Comparison of ENCODE assay signal across 8 mouse cellular contexts in genomic region chr9:44417156-44417891, GRCm38 (mm10). TPM values are rescaled to one million over a fixed set of nuclear protein-coding genes. Genes with fewer than 3 reads are reported as not detected.
DNase-seq lines count a peak whose midpoint lies in the region; ATAC-seq and TF ChIP-seq lines count a peak whose summit lies in the region.

No protein-coding gene starts in this region.

- H3K4me2 ChIP-seq in lung, embryonic 14.5 days = peak overlapping the region; percentile 93
- H3K4me2 ChIP-seq in embryonic facial prominence, embryonic 14.5 days (ENCODE audit: low read depth, low read length) = peak overlapping the region; percentile 86
- peak overlapping the region; percentile 89 for H3K4me2 ChIP-seq in myocyte (ENCODE audit: low read depth)

- peaks cover 7% of the 10 kb centered on the region for H3K79me2 ChIP-seq in myocyte (ENCODE audit: control insufficient read depth, insufficient read depth)

- H3K9ac ChIP-seq in lung, embryonic 14.5 days = peak overlapping the region; percentile 77
- H3K9ac ChIP-seq in embryonic facial prominence, embryonic 14.5 days (ENCODE audit: low read depth, low read length) = peak overlapping the region; percentile 83

- TF ChIP-seq CTCF in lung, embryonic 14.5 days (IDR thresholded peaks at IDR 0.05; ENCODE audit: low read depth) = no peak

- peak overlapping the region; percentile 73; the same call in 1 of the 2 replicates for H3K27ac ChIP-seq in lung, embryonic 14.5 days (ENCODE audit: low read depth)
- peak overlapping the region; percentile 84; the same call in 1 of the 2 replicates for H3K27ac ChIP-seq in embryonic facial prominence, embryonic 14.5 days (replicated peaks; ENCODE audit: low read depth, low read length)

- 7% methylated on average over 26 of the region's 26 CpGs for WGBS in lung, embryonic 14.5 days
- WGBS in embryonic facial prominence, embryonic 14.5 days = 8% methylated on average over 26 of the region's 26 CpGs

- peaks cover 7% of the 10 kb centered on the region; the same call in 1 of the 2 replicates for H3K4me1 ChIP-seq in lung, embryonic 14.5 days (ENCODE audit: insufficient read depth)
- peaks cover 4% of the 10 kb centered on the region; the same call in 1 of the 2 replicates for H3K4me1 ChIP-seq in embryonic facial prominence, embryonic 14.5 days (ENCODE audit: control insufficient read depth, insufficient read depth, low read length)

- intact Hi-C loops in left cerebral cortex, postnatal 10 days (cut with DNase I) = no loop called here

- no peak for TF ChIP-seq POLR2A in myocyte (IDR thresholded peaks at IDR 0.05; ENCODE audit: insufficient read length, low read depth)

- peaks cover 24% of the 10 kb centered on the region for H3K36me3 ChIP-seq in lung, embryonic 14.5 days (ENCODE audit: insufficient read depth)
- peaks cover 26% of the 10 kb centered on the region for H3K36me3 ChIP-seq in embryonic facial prominence, embryonic 14.5 days (ENCODE audit: control insufficient read depth, insufficient read depth, low read length)
- peaks cover 14% of the 10 kb centered on the region for H3K36me3 ChIP-seq in myocyte (ENCODE audit: control insufficient read depth, insufficient read depth)

- peak overlapping the region; percentile 79 for H3K4me3 ChIP-seq in lung, embryonic 14.5 days (ENCODE audit: low read depth, low read length)
- peak overlapping the region; percentile 84 for H3K4me3 ChIP-seq in embryonic facial prominence, embryonic 14.5 days (ENCODE audit: low read depth, low read length)
- H3K4me3 ChIP-seq in myocyte = peak overlapping the region; percentile 83

- no peaks in the 10 kb centered on the region for H3K9me3 ChIP-seq in lung, embryonic 14.5 days (ENCODE audit: low read depth, low read length)
- H3K9me3 ChIP-seq in embryonic facial prominence, embryonic 14.5 days (ENCODE audit: control insufficient read depth, low read length) = 0 out of 2 replicates have a peak, but pooled peaks cover 3% of the 10 kb centered on the region

- ATAC-seq in lung, embryonic 14.5 days (ENCODE audit: insufficient read depth) = peak; percentile 67; the same call in 1 of the 2 replicates
- peak; percentile 53 for ATAC-seq in embryonic facial prominence, embryonic 14.5 days (ENCODE audit: low read depth)

- peak overlapping the region; percentile 21 for H3ac ChIP-seq in myocyte (ENCODE audit: control insufficient read depth, insufficient read length)

- H3K27me3 ChIP-seq in lung, embryonic 14.5 days (ENCODE audit: insufficient read depth, low read length) = no peaks in the 10 kb centered on the region
- no peaks in the 10 kb centered on the region for H3K27me3 ChIP-seq in embryonic facial prominence, embryonic 14.5 days (replicated peaks; ENCODE audit: control insufficient read depth, insufficient read depth, low read length)
- H3K27me3 ChIP-seq in myocyte (ENCODE audit: control insufficient read depth, insufficient read depth, insufficient read length) = no peaks in the 10 kb centered on the region

- DNase-seq in lung, embryonic 14.5 days = no peak
- no peak for DNase-seq in lung, postnatal 4 days
- DNase-seq in embryonic facial prominence, embryonic 14.5 days (ENCODE audit: low spot score) = no peak
- DNase-seq in induced T-regulatory cell, adult 2 months (ENCODE audit: low read depth) = peak; percentile 59
- DNase-seq in urinary bladder, postnatal 14 days (ENCODE audit: low spot score) = no peak
- DNase-seq in natural killer cell, adult 2 months (ENCODE audit: low spot score in 2 of 2) = no peak
- no peak for DNase-seq in left cerebral cortex, postnatal 10 days (ENCODE audit: extremely low spot score in 1 of 2, low spot score in 2 of 2)

TF ChIP-seq in myocyte, 11 proteins besides CTCF, POLR2A, EP300 and RAD21:
- no peak for TF ChIP-seq MYOD1 (IDR thresholded peaks at IDR 0.05; ENCODE audit: control insufficient read depth in 1 of 3, insufficient read length in 2 of 3, low read depth in 2 of 3)
- no peak for TF ChIP-seq TCF12 (IDR thresholded peaks at IDR 0.05; ENCODE audit: insufficient read depth, poor library complexity, severe bottlenecking)
- TF ChIP-seq CEBPB (IDR thresholded peaks at IDR 0.05; ENCODE audit: insufficient read depth, poor library complexity, severe bottlenecking) = no peak
- TF ChIP-seq REST (IDR thresholded peaks at IDR 0.05; ENCODE audit: insufficient read depth, insufficient read length) = no peak
- no peak for TF ChIP-seq TCF3 (IDR thresholded peaks at IDR 0.05; ENCODE audit: insufficient read length, low read depth)
- no peak for TF ChIP-seq E2F4 (IDR thresholded peaks at IDR 0.05; ENCODE audit: insufficient read depth)
- TF ChIP-seq SRF (IDR thresholded peaks at IDR 0.05; ENCODE audit: control insufficient read depth, insufficient read length, low read depth) = no peak
- TF ChIP-seq USF1 (IDR thresholded peaks at IDR 0.05; ENCODE audit: low read depth) = no peak
- no peak for TF ChIP-seq POLR2AphosphoS2 (IDR thresholded peaks at IDR 0.05; ENCODE audit: insufficient read length, low read depth)
- TF ChIP-seq MYOG (IDR thresholded peaks at IDR 0.05; ENCODE audit: control insufficient read depth in 1 of 3, insufficient read depth in 1 of 3, insufficient read length in 2 of 3, low read depth in 2 of 3) = no peak
- TF ChIP-seq MAX (IDR thresholded peaks at IDR 0.05; ENCODE audit: low read depth) = no peak

RNA-seq across cellular contexts. Expression of gene Ccdc84, which starts 1.0 kb away (rescaled TPM):
- polyA plus RNA-seq in lung, embryonic 14.5 days (2014; fragmentation: Nextera tagmentation; extraction: Ambion mirVana) = 24.4 and 27.7 TPM in 2 replicates
- 19.4 and 23.6 TPM in 2 replicates for polyA plus RNA-seq in embryonic facial prominence, embryonic 14.5 days (2014; fragmentation: Nextera tagmentation; extraction: Ambion mirVana)
- 15.6 TPM for polyA plus RNA-seq in myocyte (2012; fragmentation: generic; extraction: Trizol)
- total RNA-seq in left cerebral cortex, postnatal 10 days (2021) = 10 to 100 TPM; 16.1 to 19.9 TPM

RNA-seq across cellular contexts. Expression of gene Trappc4, which starts 9.9 kb away (rescaled TPM):
- 116 and 121 TPM in 2 replicates for polyA plus RNA-seq in lung, embryonic 14.5 days (2014; fragmentation: Nextera tagmentation; extraction: Ambion mirVana)
- 130 and 133 TPM in 2 replicates for polyA plus RNA-seq in embryonic facial prominence, embryonic 14.5 days (2014; fragmentation: Nextera tagmentation; extraction: Ambion mirVana)
- polyA plus RNA-seq in myocyte (2012; fragmentation: generic; extraction: Trizol) = 119 TPM
- total RNA-seq in left cerebral cortex, postnatal 10 days (2021) = 10 to 100 TPM; 75.3 to 87.2 TPM

RNA-seq across cellular contexts. Expression of gene Rps25, which starts 10.4 kb away (rescaled TPM):
- 2,509 and 2,694 TPM in 2 replicates for polyA plus RNA-seq in lung, embryonic 14.5 days (2014; fragmentation: Nextera tagmentation; extraction: Ambion mirVana)
- 2,445 and 2,627 TPM in 2 replicates for polyA plus RNA-seq in embryonic facial prominence, embryonic 14.5 days (2014; fragmentation: Nextera tagmentation; extraction: Ambion mirVana)
- polyA plus RNA-seq in myocyte (2012; fragmentation: generic; extraction: Trizol) = 1,955 TPM
- 100 to 1,000 TPM; 711 to 765 TPM for total RNA-seq in left cerebral cortex, postnatal 10 days (2021)

RNA-seq across cellular contexts. Expression of gene Slc37a4, which starts 20.7 kb away (rescaled TPM):
- 15.5 and 15.8 TPM in 2 replicates for polyA plus RNA-seq in lung, embryonic 14.5 days (2014; fragmentation: Nextera tagmentation; extraction: Ambion mirVana)
- polyA plus RNA-seq in embryonic facial prominence, embryonic 14.5 days (2014; fragmentation: Nextera tagmentation; extraction: Ambion mirVana) = 19.0 and 20.1 TPM in 2 replicates
- polyA plus RNA-seq in myocyte (2012; fragmentation: generic; extraction: Trizol) = 20.8 TPM
- 10 to 100 TPM; 36.9 to 40.1 TPM for total RNA-seq in left cerebral cortex, postnatal 10 days (2021)

RNA-seq across cellular contexts. Expression of gene Foxr1, which starts 23.6 kb away (rescaled TPM):
- polyA plus RNA-seq in lung, embryonic 14.5 days (2014; fragmentation: Nextera tagmentation; extraction: Ambion mirVana) = not detected in 2 replicates
- not detected in 2 replicates for polyA plus RNA-seq in embryonic facial prominence, embryonic 14.5 days (2014; fragmentation: Nextera tagmentation; extraction: Ambion mirVana)
- polyA plus RNA-seq in myocyte (2012; fragmentation: generic; extraction: Trizol) = not detected
- not detected for total RNA-seq in left cerebral cortex, postnatal 10 days (2021)
